Mouse (Mus musculus): Measurements from ENCODE around the gene March1.

DNA sequence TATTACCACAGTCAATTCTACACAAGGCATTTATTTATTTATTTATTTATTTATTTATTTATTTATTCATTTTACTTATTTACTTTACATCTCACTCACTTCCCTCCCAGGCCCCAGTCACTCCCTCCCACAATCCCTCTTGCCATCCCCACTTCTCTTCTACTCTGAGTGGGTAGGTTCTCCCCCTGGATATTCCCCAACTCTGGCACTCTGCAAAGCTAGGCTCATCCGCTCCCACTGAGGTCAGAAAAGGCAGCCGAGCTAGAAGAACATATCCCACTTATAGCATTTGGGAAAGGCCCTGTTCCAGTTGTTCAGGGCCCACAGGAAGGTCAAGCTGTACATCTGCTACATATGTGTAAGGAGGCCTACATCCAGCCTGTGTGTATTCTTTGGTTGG is 48.1 kb downstream of the March1 start:
- no peak for TF ChIP-seq CTCF (IDR thresholded peaks at IDR 0.05; ENCODE audit: control insufficient read depth, insufficient read depth, insufficient read length)
- TF ChIP-seq MYOD1 (IDR thresholded peaks at IDR 0.05; ENCODE audit: control insufficient read depth, insufficient read length, low read depth): no peak
- TF ChIP-seq MAX (IDR thresholded peaks at IDR 0.05): no peak
- TF ChIP-seq USF1 (IDR thresholded peaks at IDR 0.05; ENCODE audit: low read depth): no peak
- no peak for TF ChIP-seq CEBPB (IDR thresholded peaks at IDR 0.05; ENCODE audit: low read depth)
- TF ChIP-seq FOSL1 (IDR thresholded peaks at IDR 0.05; ENCODE audit: insufficient read depth, low read length, poor library complexity, severe bottlenecking): no peak

All from C2C12 (cell line).